Mouse (Mus musculus): ENCODE measurements at regions not wholly inside any gene's neighbourhood (a gene's known extent, or its start where the extent isn't known, plus 50 kb on each side); places are given as distances from the start of the nearest gene placed in this dataset.

DNA sequence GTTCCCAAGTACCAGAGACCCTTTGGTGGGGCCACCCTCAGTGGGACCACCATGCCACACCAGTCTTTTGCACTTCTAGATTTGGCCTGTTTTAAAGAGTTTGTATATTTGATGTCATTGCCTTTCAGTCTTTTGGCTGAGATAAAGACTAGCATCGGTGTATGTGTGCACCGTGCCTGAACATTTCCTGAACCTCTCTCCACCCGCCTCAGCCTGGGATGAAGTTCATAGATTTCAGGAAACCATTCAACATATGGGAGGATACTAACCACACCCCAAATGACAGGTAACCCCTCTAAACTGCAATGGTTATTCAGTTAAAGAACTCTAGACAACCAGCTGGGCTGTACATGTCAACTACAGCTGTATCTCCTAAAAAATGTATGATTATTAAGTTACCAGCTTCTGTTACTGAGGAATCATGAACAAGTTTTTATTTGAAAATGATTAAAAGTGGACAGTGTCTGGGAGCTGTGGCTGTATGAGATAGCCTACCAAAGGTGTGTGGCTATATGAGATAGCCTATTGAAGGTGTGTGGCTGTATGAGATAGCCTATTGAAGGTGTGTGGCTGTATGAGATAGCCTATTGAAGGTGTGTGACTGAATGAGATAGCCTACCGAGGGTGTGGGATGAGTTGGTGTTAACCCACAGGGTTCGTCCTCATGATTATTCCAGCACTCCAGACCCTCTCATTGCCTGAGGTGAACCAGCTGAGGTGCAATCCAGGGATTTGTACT is 280.6 kb downstream of the Satb1 start:
- DNase-seq (ENCODE audit: low spot score) (no peak), ATAC-seq (ENCODE audit: insufficient read depth, low FRiP score, low TSS enrichment) (no peak)
- Histone ChIP-seq H3K9ac (ENCODE audit: low read length) (no peak overlapping the region), H3K4me2 (ENCODE audit: low read depth) (no peak overlapping the region), H3K4me1 (ENCODE audit: control insufficient read depth, insufficient read depth, low read length) (no peaks in the 10 kb centered on the region), H3K27ac (ENCODE audit: low read depth, low read length) (no peak overlapping the region), H3K9me3 (ENCODE audit: control insufficient read depth, low read length) (no peaks in the 10 kb centered on the region), H3K36me3 (ENCODE audit: control insufficient read depth, insufficient read depth, low read length) (no peaks in the 10 kb centered on the region), H3K27me3 (ENCODE audit: control insufficient read depth, insufficient read depth, low read length) (no peaks in the 10 kb centered on the region), H3K4me3 (ENCODE audit: low read depth, low read length) (no peak overlapping the region)
- WGBS: 90% methylated on average over 5 of the region's 5 CpGs

DNA sequence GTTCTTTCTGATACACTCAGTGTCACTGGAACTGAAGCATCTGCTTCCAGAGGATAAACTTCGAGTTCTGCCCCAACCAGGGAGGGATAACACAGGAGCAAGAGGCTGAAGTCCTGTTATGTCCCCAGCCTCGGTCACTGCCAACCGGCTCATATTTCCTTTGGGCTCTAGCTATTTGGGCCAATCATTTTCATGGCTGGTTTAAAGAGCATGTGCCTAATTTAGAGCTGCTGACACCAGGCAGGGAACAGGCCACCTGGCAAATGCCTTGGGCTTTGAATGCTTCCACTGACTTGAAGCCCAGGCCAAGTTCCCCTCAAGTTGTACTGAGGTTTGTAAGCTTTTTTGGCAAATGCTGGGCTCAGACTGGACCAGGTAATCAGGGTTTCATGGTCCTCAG is 286.1 kb downstream of the Satb1 start:
- no peaks in the 10 kb centered on the region for H3K9me3 ChIP-seq (ENCODE audit: control insufficient read depth, low read length)
- H3K36me3 ChIP-seq (ENCODE audit: control insufficient read depth, insufficient read depth, low read length): no peaks in the 10 kb centered on the region
- H3K4me2 ChIP-seq (ENCODE audit: low read depth): no peak overlapping the region
- H3K4me1 ChIP-seq (ENCODE audit: control insufficient read depth, insufficient read depth, low read length): no peaks in the 10 kb centered on the region
- 66% methylated on average over 3 of the region's 3 CpGs for WGBS
- ATAC-seq (ENCODE audit: insufficient read depth, low FRiP score, low TSS enrichment) (no peak), DNase-seq (ENCODE audit: low spot score) (no peak)
- no peaks in the 10 kb centered on the region for H3K27me3 ChIP-seq (ENCODE audit: control insufficient read depth, insufficient read depth, low read length)
- H3K27ac ChIP-seq (ENCODE audit: low read depth, low read length): no peak overlapping the region
- no peak overlapping the region for H3K9ac ChIP-seq (ENCODE audit: low read length)
- H3K4me3 ChIP-seq (ENCODE audit: low read depth, low read length): no peak overlapping the region

GRCm38 (mm10) chr17:51542544-51542943 is 290.5 kb downstream of the Satb1 start:
- Histone ChIP-seq H3K27me3 (ENCODE audit: control insufficient read depth, insufficient read depth, low read length) (no peaks in the 10 kb centered on the region), H3K4me2 (ENCODE audit: low read depth) (no peak overlapping the region), H3K36me3 (ENCODE audit: control insufficient read depth, insufficient read depth, low read length) (no peaks in the 10 kb centered on the region), H3K4me3 (ENCODE audit: low read depth, low read length) (no peak overlapping the region), H3K9ac (ENCODE audit: low read length) (no peak overlapping the region), H3K9me3 (ENCODE audit: control insufficient read depth, low read length) (no peaks in the 10 kb centered on the region), H3K4me1 (ENCODE audit: control insufficient read depth, insufficient read depth, low read length) (no peaks in the 10 kb centered on the region), H3K27ac (ENCODE audit: low read depth, low read length) (no peak overlapping the region)
- ATAC-seq (ENCODE audit: insufficient read depth, low FRiP score, low TSS enrichment) (no peak), DNase-seq (ENCODE audit: low spot score) (no peak)
- WGBS: 77% methylated on average over 2 of the region's 2 CpGs

GRCm38 (mm10) chr17:51534678-51535077 is 298.4 kb downstream of the Satb1 start:
- peak overlapping the region; percentile 28; the same call in 1 of the 2 replicates for H3K4me2 ChIP-seq (ENCODE audit: low read depth)
- ATAC-seq (ENCODE audit: insufficient read depth, low FRiP score, low TSS enrichment) (no peak), DNase-seq (ENCODE audit: low spot score) (no peak)
- H3K4me3 ChIP-seq (ENCODE audit: low read depth, low read length): no peak overlapping the region
- H3K9me3 ChIP-seq (ENCODE audit: control insufficient read depth, low read length): no peaks in the 10 kb centered on the region
- H3K27ac ChIP-seq (ENCODE audit: low read depth, low read length): no peak overlapping the region
- WGBS: 53% methylated on average over 10 of the region's 10 CpGs
- H3K27me3 ChIP-seq (ENCODE audit: control insufficient read depth, insufficient read depth, low read length): no peaks in the 10 kb centered on the region
- H3K4me1 ChIP-seq (ENCODE audit: control insufficient read depth, insufficient read depth, low read length): peaks cover 5% of the 10 kb centered on the region; the same call in 1 of the 2 replicates
- no peaks in the 10 kb centered on the region for H3K36me3 ChIP-seq (ENCODE audit: control insufficient read depth, insufficient read depth, low read length)
- H3K9ac ChIP-seq (ENCODE audit: low read length): no peak overlapping the region

DNA sequence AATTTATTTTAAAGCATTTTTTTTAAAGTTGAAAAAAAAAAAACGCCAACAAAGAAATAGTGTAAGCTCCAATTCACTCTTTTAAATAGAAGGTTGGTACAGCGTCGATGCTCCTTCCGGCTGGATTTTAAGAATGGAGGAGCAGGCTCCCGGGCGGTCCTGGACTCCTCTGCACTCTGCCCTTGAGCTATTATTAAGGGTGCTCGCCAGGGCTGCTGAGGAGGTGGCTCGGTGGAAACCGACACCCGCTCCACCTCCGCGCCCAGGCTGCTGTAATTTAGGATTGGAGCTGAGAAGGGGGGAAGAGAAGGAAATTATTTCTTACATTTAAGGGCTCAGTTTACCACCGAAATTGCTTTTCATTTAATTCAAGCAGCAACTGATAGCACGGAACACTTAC is 298.8 kb downstream of the Satb1 start:
- DNase-seq (ENCODE audit: low spot score) (no peak), ATAC-seq (ENCODE audit: insufficient read depth, low FRiP score, low TSS enrichment) (no peak)
- Histone ChIP-seq H3K4me1 (ENCODE audit: control insufficient read depth, insufficient read depth, low read length) (peaks cover 5% of the 10 kb centered on the region; the same call in 1 of the 2 replicates), H3K36me3 (ENCODE audit: control insufficient read depth, insufficient read depth, low read length) (no peaks in the 10 kb centered on the region), H3K27me3 (ENCODE audit: control insufficient read depth, insufficient read depth, low read length) (no peaks in the 10 kb centered on the region), H3K27ac (ENCODE audit: low read depth, low read length) (no peak overlapping the region), H3K4me3 (ENCODE audit: low read depth, low read length) (no peak overlapping the region), H3K4me2 (ENCODE audit: low read depth) (peak overlapping the region; percentile 28; the same call in 1 of the 2 replicates), H3K9ac (ENCODE audit: low read length) (no peak overlapping the region), H3K9me3 (ENCODE audit: control insufficient read depth, low read length) (no peaks in the 10 kb centered on the region)
- WGBS: 22% methylated on average over 14 of the region's 14 CpGs

DNA sequence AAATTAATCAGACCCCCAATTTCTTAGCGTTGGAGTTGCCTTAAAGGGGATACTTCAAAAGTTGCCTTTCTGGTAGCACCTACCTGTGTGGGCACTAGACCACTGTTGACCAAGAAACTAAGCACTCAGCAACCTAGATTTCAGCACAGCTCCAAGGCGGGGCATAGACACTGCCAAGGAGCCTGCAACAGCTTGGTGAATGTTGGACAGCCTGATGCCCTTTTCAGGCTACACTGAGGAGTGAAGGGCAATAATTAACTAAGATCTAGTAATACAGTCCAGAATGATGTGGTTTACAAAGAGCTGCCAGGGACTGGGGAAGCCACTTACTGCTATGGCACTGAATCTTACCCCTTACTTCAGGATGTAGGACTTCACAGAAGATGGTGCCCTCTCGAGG is 304.9 kb downstream of the Satb1 start:
- WGBS: 85% methylated on average over 3 of the region's 3 CpGs
- ATAC-seq (ENCODE audit: insufficient read depth, low FRiP score, low TSS enrichment): no peak

GRCm38 (mm10) chr17:51526881-51527280 is 306.2 kb downstream of the Satb1 start:
- WGBS: 88% methylated on average over 7 of the region's 7 CpGs
- no peak overlapping the region for H3K4me3 ChIP-seq (ENCODE audit: low read depth, low read length)
- no peaks in the 10 kb centered on the region for H3K9me3 ChIP-seq (ENCODE audit: control insufficient read depth, low read length)
- no peak for ATAC-seq (ENCODE audit: insufficient read depth, low FRiP score, low TSS enrichment)
- no peaks in the 10 kb centered on the region for H3K36me3 ChIP-seq (ENCODE audit: control insufficient read depth, insufficient read depth, low read length)
- H3K27me3 ChIP-seq (ENCODE audit: control insufficient read depth, insufficient read depth, low read length): no peaks in the 10 kb centered on the region
- H3K27ac ChIP-seq (ENCODE audit: low read depth, low read length): no peak overlapping the region
- H3K4me2 ChIP-seq (ENCODE audit: low read depth): no peak overlapping the region
- H3K4me1 ChIP-seq (ENCODE audit: control insufficient read depth, insufficient read depth, low read length): no peaks in the 10 kb centered on the region
- no peak for DNase-seq (ENCODE audit: low spot score)
- H3K9ac ChIP-seq (ENCODE audit: low read length): no peak overlapping the region

More for the DNA sequence above, 304.9 kb downstream of the Satb1 start:
- DNase-seq (ENCODE audit: low spot score): no peak
- Histone ChIP-seq H3K4me1 (ENCODE audit: control insufficient read depth, insufficient read depth, low read length) (no peaks in the 10 kb centered on the region), H3K9ac (ENCODE audit: low read length) (no peak overlapping the region), H3K27me3 (ENCODE audit: control insufficient read depth, insufficient read depth, low read length) (no peaks in the 10 kb centered on the region), H3K4me3 (ENCODE audit: low read depth, low read length) (no peak overlapping the region), H3K9me3 (ENCODE audit: control insufficient read depth, low read length) (no peaks in the 10 kb centered on the region), H3K27ac (ENCODE audit: low read depth, low read length) (no peak overlapping the region), H3K4me2 (ENCODE audit: low read depth) (no peak overlapping the region), H3K36me3 (ENCODE audit: control insufficient read depth, insufficient read depth, low read length) (no peaks in the 10 kb centered on the region)

DNA sequence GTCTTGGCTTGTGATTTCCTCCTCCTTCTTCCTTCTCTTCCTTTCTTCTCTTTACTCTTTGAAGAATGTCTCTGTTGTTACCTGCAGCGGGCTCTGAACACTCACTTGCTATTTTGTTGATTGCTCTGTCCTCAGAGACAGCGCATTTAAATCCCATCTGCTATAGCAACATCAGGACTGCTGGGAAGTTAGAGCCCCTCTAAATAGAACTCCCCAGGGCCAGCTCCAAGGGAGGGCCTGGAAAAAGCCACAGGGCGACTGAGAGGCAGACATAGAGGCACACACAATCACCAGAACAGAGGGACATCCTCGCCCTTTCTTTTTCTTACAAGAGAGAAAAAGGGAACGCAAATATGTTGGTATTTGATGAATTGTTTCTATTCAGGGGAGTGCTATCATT is 306.6 kb downstream of the Satb1 start:
- WGBS: 26% methylated on average over 5 of the region's 5 CpGs
- no peak overlapping the region for H3K4me3 ChIP-seq (ENCODE audit: low read depth, low read length)
- no peak overlapping the region for H3K9ac ChIP-seq (ENCODE audit: low read length)
- ATAC-seq (ENCODE audit: insufficient read depth, low FRiP score, low TSS enrichment): no peak
- DNase-seq (ENCODE audit: low spot score): no peak
- H3K4me1 ChIP-seq (ENCODE audit: control insufficient read depth, insufficient read depth, low read length): no peaks in the 10 kb centered on the region
- H3K9me3 ChIP-seq (ENCODE audit: control insufficient read depth, low read length): no peaks in the 10 kb centered on the region
- H3K27ac ChIP-seq (ENCODE audit: low read depth, low read length): no peak overlapping the region
- H3K36me3 ChIP-seq (ENCODE audit: control insufficient read depth, insufficient read depth, low read length): no peaks in the 10 kb centered on the region
- no peak overlapping the region for H3K4me2 ChIP-seq (ENCODE audit: low read depth)
- no peaks in the 10 kb centered on the region for H3K27me3 ChIP-seq (ENCODE audit: control insufficient read depth, insufficient read depth, low read length)

DNA sequence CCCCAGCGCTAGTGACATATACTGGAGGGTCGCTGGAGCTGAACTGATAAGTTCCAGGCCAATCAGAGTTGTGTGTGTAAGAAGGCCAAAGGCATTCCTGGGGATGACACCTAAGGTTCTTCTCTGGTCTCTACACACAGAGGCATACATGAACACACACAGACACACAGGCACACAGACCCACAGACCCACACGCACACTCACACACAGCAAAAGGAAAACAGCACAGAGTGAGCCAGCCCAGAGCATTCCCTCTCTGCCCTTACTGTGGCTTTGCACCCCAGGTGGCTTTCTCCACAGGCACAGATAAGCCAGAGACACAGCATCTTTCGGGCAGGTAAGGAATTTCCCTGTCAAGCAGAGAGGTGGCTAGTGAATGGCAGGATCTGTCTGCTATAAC is 307.1 kb downstream of the Satb1 start:
- 55% methylated on average over 4 of the region's 4 CpGs for WGBS

More for the DNA sequence above, 307.1 kb downstream of the Satb1 start:
- no peak overlapping the region for H3K4me2 ChIP-seq (ENCODE audit: low read depth)
- no peaks in the 10 kb centered on the region for H3K4me1 ChIP-seq (ENCODE audit: control insufficient read depth, insufficient read depth, low read length)
- H3K27ac ChIP-seq (ENCODE audit: low read depth, low read length): no peak overlapping the region
- H3K9me3 ChIP-seq (ENCODE audit: control insufficient read depth, low read length): no peaks in the 10 kb centered on the region
- H3K9ac ChIP-seq (ENCODE audit: low read length): no peak overlapping the region
- no peak overlapping the region for H3K4me3 ChIP-seq (ENCODE audit: low read depth, low read length)
- no peak for DNase-seq (ENCODE audit: low spot score)
- no peaks in the 10 kb centered on the region for H3K36me3 ChIP-seq (ENCODE audit: control insufficient read depth, insufficient read depth, low read length)
- no peaks in the 10 kb centered on the region for H3K27me3 ChIP-seq (ENCODE audit: control insufficient read depth, insufficient read depth, low read length)
- no peak for ATAC-seq (ENCODE audit: insufficient read depth, low FRiP score, low TSS enrichment)
